Mouse (Mus musculus) ES-E14 (cell line): ENCODE data around the gene Btd.

Experiments used
- CHD2 ChIP-seq: IDR thresholded peaks from 2 replicates; pipeline ENCODE4 v1.6.1; 2014; ENCODE audit warnings: mild to moderate bottlenecking, low read depth, low read length, inconsistent platforms
- HCFC1 ChIP-seq: IDR thresholded peaks from 2 replicates; pipeline ENCODE4 v1.6.1; 2012; ENCODE audit warnings: low read length, inconsistent platforms, borderline replicate concordance; ENCODE audit not compliant: insufficient read depth
- MAFK ChIP-seq: IDR thresholded peaks from 2 replicates; pipeline ENCODE4 v1.6.1; 2014; ENCODE audit warnings: mild to moderate bottlenecking, low read depth, low read length, inconsistent platforms; ENCODE audit not compliant: insufficient read depth
- ZC3H11A ChIP-seq: IDR thresholded peaks from 2 replicates; pipeline ENCODE4 v1.6.1; 2012; ENCODE audit warnings: low read depth, mild to moderate bottlenecking, inconsistent platforms, low read length, borderline replicate concordance

- TF ChIP-seq MAFK (no peak), CHD2 (no peak), HCFC1 (no peak), ZC3H11A (no peak)
These were observed 43.4 kb upstream of the Btd start for GRCm38 (mm10) chr14:31597446-31597845.
